Mouse (Mus musculus) megakaryocyte progenitor cell, adult 5-6 weeks (primary cell): ENCODE data around the gene Atp6v0a2. TPM values are rescaled to one million over a fixed set of nuclear protein-coding genes. Genes with fewer than 3 reads are reported as not detected.
A peak's percentile ranks its signal among the peaks of the same experiment; 100 is the strongest.
"Not testable (repeated sequence)": the region's sequence is repeated elsewhere in the genome, so short reads cannot be mapped to it uniquely, and the experiment has no call there.

Experiments
- ATAC-seq: replicated peaks from 2 replicates; pipeline ENCODE4 v1.8.0; 2016; ENCODE audit warnings: mild to moderate bottlenecking, moderate TSS enrichment, inconsistent platforms; ENCODE audit not compliant: poor library complexity
- total RNA-seq, 2 experiments: library from RNA; stranded (forward) in 1 of 2; stranded (reverse) in 1 of 2; fragments of 157-497, 149-512 nt in 1 of 2; fragments of 200-1000 nt in 1 of 2; gene quantifications; 2 replicates each; pipeline versions ENCODE4 v1.2.3 to v1.2.4; 2015 to 2017

The Atp6v0a2 gene
- total RNA-seq (2015), result 13.8 and 14.0 TPM in 2 replicates
- total RNA-seq (2017), result 13.5 and 15.4 TPM in 2 replicates

- peak; percentile 91 for ATAC-seq
Measured at GRCm38 (mm10) chr5:124628448-124629363, at the start of gene Atp6v0a2. Atp6v0a2 (plus strand) TSS chr5:124628576.

GRCm38 (mm10) chr5:124578633-124579317 is 49.6 kb upstream of the Atp6v0a2 start, which contains the start of the genes Eif2b1 and Gtf2h3:
Eif2b1 (minus strand) TSS chr5:124579131.
Gtf2h3 (plus strand) TSS chr5:124579140.
- ATAC-seq, result peak; percentile 99

- peak; percentile 47 for ATAC-seq
Measured at GRCm38 (mm10) chr5:124582515-124582914, 45.9 kb upstream of the Atp6v0a2 start.

- no peak for ATAC-seq
Measured at GRCm38 (mm10) chr5:124592768-124593167, 35.6 kb upstream of the Atp6v0a2 start.

GRCm38 (mm10) chr5:124598224-124599174 is 29.9 kb upstream of the Atp6v0a2 start:
- peak; percentile 99 for ATAC-seq

- ATAC-seq, result not testable (repeated sequence)
Measured at GRCm38 (mm10) chr5:124599726-124600125, 28.6 kb upstream of the Atp6v0a2 start.

- peak; percentile 55 for ATAC-seq
Measured at GRCm38 (mm10) chr5:124602349-124602748, 26.0 kb upstream of the Atp6v0a2 start.

- no peak for ATAC-seq
Measured at GRCm38 (mm10) chr5:124604296-124604695, 24.1 kb upstream of the Atp6v0a2 start.

- no peak for ATAC-seq
Measured at GRCm38 (mm10) chr5:124605041-124605622, 23.2 kb upstream of the Atp6v0a2 start.

GRCm38 (mm10) chr5:124610965-124611364 is 17.4 kb upstream of the Atp6v0a2 start:
- ATAC-seq, result peak; percentile 93

- ATAC-seq, result no peak; the same call in 1 of the 2 replicates
Measured at GRCm38 (mm10) chr5:124614709-124615108, 13.7 kb upstream of the Atp6v0a2 start.

- no peak for ATAC-seq
Measured at GRCm38 (mm10) chr5:124618711-124619110, 9.7 kb upstream of the Atp6v0a2 start.

- ATAC-seq, result peak; percentile 66
Measured at GRCm38 (mm10) chr5:124621362-124621761, 7.0 kb upstream of the Atp6v0a2 start.

- 0 out of 2 replicates have a peak, but pooled peaks have one; percentile 4 for ATAC-seq
Measured at GRCm38 (mm10) chr5:124622890-124623289, 5.5 kb upstream of the Atp6v0a2 start.

- ATAC-seq, result no peak
Measured at GRCm38 (mm10) chr5:124624291-124624690, 4.1 kb upstream of the Atp6v0a2 start.

- ATAC-seq, result no peak
Measured at GRCm38 (mm10) chr5:124629641-124630040, 1.3 kb downstream of the Atp6v0a2 start.

- ATAC-seq, result no peak
Measured at GRCm38 (mm10) chr5:124631685-124632084, 3.3 kb downstream of the Atp6v0a2 start.

- no peak for ATAC-seq
Measured at GRCm38 (mm10) chr5:124632461-124632860, 4.1 kb downstream of the Atp6v0a2 start.

- ATAC-seq, result peak; percentile 64
Measured at GRCm38 (mm10) chr5:124633425-124633824, 5.0 kb downstream of the Atp6v0a2 start.

GRCm38 (mm10) chr5:124635068-124635467 is 6.7 kb downstream of the Atp6v0a2 start:
- ATAC-seq, result not testable (repeated sequence)
